Mouse (Mus musculus) cortical plate, adult 2 months (tissue): ENCODE results near the gene Paqr5.

Experiments
- CTCF ChIP-seq: fragments of 200-500 bp; IDR thresholded peaks from 2 replicates; pipeline ENCODE4 v1.5.1; 2011; ENCODE audit warnings: mild to moderate bottlenecking, control low read depth, low read length; ENCODE audit not compliant: insufficient read depth; ENCODE audit errors: extremely low read depth
- POLR2A ChIP-seq: fragments of 200-500 bp; IDR thresholded peaks from 2 replicates; pipeline ENCODE4 v1.6.1; 2011; ENCODE audit warnings: mild to moderate bottlenecking, low read length, control low read depth; ENCODE audit not compliant: insufficient read depth; ENCODE audit errors: extremely low read depth

DNA sequence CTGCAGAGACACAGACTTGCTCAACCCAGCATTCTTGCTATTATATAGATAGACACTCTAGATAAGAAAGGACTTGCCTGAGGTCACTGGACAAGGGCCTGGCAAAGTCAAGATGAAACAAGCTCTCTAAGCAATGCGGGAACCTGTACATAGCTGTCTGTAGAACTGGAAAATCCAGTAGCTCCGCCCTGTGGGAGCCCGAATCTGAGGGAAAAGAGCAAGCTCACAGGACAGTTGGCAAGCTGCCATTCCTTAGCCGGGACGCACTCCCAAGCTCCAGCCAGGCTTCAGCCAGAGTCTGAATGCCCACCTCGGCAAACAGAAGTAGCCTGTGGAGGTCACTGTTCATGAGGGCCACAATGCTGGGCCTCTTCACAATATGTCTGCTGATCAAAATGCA, 28.8 kb downstream of the Paqr5 start:
- TF ChIP-seq CTCF (no peak), POLR2A (no peak)
